Mouse (Mus musculus) left cerebral cortex, adult 11 months (tissue): ENCODE results near the gene Cdh26.

Experiments used
- DNase-seq: peaks from one replicate; pipeline ENCODE4 v3.0.0; 2022; ENCODE audit warnings: low spot score

Gene Cdh26

GRCm38 (mm10) chr2:178508279-178508678 is 77.9 kb downstream of the Cdh26 start:
- DNase-seq = no peak

DNA sequence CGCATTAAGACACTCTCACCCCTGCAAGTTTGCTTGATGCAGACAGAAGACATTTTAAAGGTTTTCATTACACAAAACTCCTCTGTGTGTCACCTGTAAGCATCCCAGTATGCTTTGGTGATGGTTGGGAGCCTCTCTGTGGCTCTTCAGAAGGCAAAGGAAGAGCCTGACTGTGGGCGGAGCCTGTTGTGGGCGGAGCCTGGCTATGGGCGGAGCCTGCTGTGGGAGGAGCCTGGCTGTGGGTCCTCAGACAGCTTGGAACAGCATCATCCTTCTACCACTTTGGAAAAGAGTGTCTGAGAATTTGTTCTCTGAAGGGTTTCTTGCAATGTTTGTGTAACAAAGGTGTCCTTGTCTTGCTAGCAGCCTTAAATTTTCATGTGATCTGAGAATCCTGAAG is 82.7 kb downstream of the Cdh26 start:
- no peak for DNase-seq

- no peak for DNase-seq
These were observed 83.3 kb downstream of the Cdh26 start for GRCm38 (mm10) chr2:178513636-178514071.

GRCm38 (mm10) chr2:178516421-178516820 is 86.1 kb downstream of the Cdh26 start:
- DNase-seq = no peak

GRCm38 (mm10) chr2:178516941-178517340 is 86.6 kb downstream of the Cdh26 start:
- no peak for DNase-seq

DNA sequence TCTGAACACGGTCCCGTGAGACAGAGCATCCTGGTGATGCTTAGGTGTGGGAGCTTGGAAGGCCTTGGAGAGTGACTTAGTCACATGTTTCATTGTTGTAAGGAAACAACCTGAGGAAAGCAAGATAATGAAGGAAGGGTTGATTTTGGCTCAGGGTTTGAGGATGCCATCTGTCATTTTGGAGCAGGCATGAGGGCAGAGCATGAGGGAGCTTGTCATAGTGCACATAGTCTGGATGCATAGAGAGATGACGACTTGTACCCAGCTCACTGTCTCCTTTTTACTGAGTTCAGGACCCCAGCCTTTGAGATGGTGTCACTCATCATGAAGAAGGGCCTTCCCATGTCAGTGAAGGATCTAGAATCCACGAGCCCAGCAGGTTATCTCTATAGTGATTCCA is 89.0 kb downstream of the Cdh26 start:
- no peak for DNase-seq

- DNase-seq = no peak
These were observed 89.9 kb downstream of the Cdh26 start for GRCm38 (mm10) chr2:178520216-178520615.

DNA sequence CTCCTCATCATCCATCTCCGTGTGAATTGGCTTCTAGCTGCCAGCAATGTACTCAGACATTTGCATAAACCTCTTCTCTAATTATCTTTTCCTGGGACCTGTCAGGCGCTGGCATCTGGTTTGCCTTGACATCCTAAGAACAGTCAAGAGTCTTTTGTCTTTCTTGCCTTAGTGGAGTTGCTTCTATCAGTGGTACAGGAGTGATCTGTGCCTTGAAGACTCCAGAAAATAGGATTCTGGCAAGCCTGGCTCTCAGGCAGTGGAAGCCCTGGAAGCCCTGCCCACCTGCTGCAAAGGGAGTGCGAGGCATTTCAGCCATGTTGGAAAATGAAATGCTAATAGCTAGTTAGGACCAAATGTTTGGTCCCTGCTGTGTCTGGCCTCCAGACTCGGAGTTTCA is 92.0 kb downstream of the Cdh26 start:
- no peak for DNase-seq

- DNase-seq = no peak
These were observed 92.5 kb downstream of the Cdh26 start for GRCm38 (mm10) chr2:178522786-178523185.

- DNase-seq = no peak
These were observed 96.4 kb downstream of the Cdh26 start for GRCm38 (mm10) chr2:178526776-178527175.

DNA sequence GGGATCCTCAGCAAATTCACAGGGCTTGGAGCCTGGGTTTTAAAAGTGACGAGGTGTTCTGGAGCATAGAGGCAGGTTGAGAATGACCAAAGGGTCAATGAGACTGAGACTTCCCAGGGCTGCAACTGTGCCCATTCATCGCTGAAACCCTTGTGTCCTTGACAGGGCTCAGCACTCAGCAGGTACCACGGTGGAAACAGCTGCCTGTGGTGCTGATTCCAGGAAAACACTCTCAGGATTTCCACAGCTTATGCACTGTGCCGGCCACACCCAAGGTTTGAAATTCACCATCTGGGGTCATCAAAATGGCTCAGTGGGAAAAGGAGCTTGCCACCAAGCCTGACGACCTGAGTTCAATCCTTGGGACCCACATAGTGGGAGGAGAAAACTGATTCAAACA is 100.9 kb downstream of the Cdh26 start:
- DNase-seq = no peak

- no peak for DNase-seq
These were observed 106.2 kb downstream of the Cdh26 start for GRCm38 (mm10) chr2:178536574-178536973.
